Mouse (Mus musculus) stomach, postnatal 0 days (tissue): ENCODE measurements around the gene 1700016K19Rik. TPM values are rescaled to one million over a fixed set of nuclear protein-coding genes. Genes with fewer than 3 reads are reported as not detected.
A peak's percentile ranks its signal among the peaks of the same experiment; 100 is the strongest.

ENCODE experiments used
- ATAC-seq: fragments of 200-750 bp; cut with Nextera tagmentation; 2 replicates; pipeline ENCODE4 v1.8.0; 2017; ENCODE audit not compliant: low FRiP score, low TSS enrichment
- DNase-seq: peaks from one replicate; pipeline ENCODE4 v3.0.0-alpha.2; 2016; ENCODE audit warnings: low spot score
- H3K27ac ChIP-seq: fragments of 300-500 bp; sonication (generic); replicated peaks from 2 replicates; pipeline ENCODE4 v1.5.1; 2014; ENCODE audit warnings: mild to moderate bottlenecking, control low read depth
- H3K27me3 ChIP-seq: fragments of 300-500 bp; sonication (generic); 2 replicates; pipeline ENCODE4 v1.6.1; 2014; ENCODE audit warnings: low read length; ENCODE audit not compliant: control insufficient read depth, insufficient read depth
- H3K36me3 ChIP-seq: fragments of 300-500 bp; sonication (generic); 2 replicates; pipeline ENCODE4 v1.6.1; 2014; ENCODE audit warnings: low read length, mixed read lengths; ENCODE audit not compliant: control insufficient read depth, insufficient read depth
- H3K4me1 ChIP-seq: fragments of 300-500 bp; sonication (generic); replicated peaks from 2 replicates; pipeline ENCODE4 v1.6.1; 2014; ENCODE audit warnings: antibody characterized with exemption; ENCODE audit not compliant: control insufficient read depth, insufficient read depth
- H3K4me2 ChIP-seq: fragments of 300-500 bp; sonication (generic); replicated peaks from 2 replicates; pipeline ENCODE4 v1.6.1; 2014; ENCODE audit warnings: low read depth, mild to moderate bottlenecking, control low read depth, moderate library complexity
- H3K4me3 ChIP-seq: fragments of 300-500 bp; sonication (generic); 2 replicates; pipeline ENCODE4 v1.5.1; 2014; ENCODE audit warnings: low read depth, low read length, control low read depth
- H3K9ac ChIP-seq: fragments of 300-500 bp; sonication (generic); 2 replicates; pipeline ENCODE4 v1.6.1; 2014; ENCODE audit warnings: mild to moderate bottlenecking, low read length, control low read depth, mixed read lengths
- H3K9me3 ChIP-seq: fragments of 300-500 bp; sonication (generic); 2 replicates; pipeline ENCODE4 v1.6.1; 2016; ENCODE audit warnings: low read length; ENCODE audit not compliant: control insufficient read depth
- CTCF ChIP-seq: IDR thresholded peaks from 2 replicates; pipeline ENCODE4 v1.5.1; 2016; ENCODE audit warnings: antibody characterized with exemption, low read depth, mild to moderate bottlenecking, moderate library complexity
- EP300 ChIP-seq: optimal IDR thresholded peaks from 2 replicates; pipeline ENCODE3; 2016; ENCODE audit warnings: antibody characterized with exemption
- WGBS: fragments of 180-500 bp; shearing (Covaris S2); extraction: QIAGEN DNeasy Blood & Tissue Kit; methylation state at CpG from one replicate; pipeline ENCODE4 v1.1.7; 2014; 5-methylcytosine and 5-hydroxymethylcytosine counted together
- polyA plus RNA-seq: library from polyadenylated mRNA; unstranded; fragments of >200 nt; fragmentation: Nextera tagmentation; extraction: Ambion mirVana; gene quantifications from 2 replicates; pipeline ENCODE4 v1.2.1, GENCODE M21; 2015

The 1700016K19Rik gene
- polyA plus RNA-seq, 1 experiment from 2014 or later = 3.7 TPM

DNA sequence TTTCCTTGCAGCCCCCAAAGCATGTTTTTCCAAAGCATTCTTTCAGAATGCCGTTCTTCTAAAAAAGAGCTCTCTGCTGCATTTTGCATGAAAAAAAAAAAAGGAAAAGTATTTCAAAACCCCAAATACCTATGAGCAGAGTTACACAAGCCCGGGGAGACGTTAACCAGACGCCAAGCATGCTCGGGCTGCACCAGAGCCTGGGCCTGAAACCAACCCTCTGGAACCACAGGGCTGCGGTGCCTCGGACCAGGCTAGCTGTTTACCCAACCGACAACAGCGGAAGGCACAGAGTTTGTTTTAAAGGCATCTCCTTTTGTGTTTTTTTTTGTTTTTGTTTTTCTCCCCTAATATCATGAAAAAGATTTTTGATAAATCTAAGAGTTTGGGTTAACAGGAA lies 21.2 kb downstream of the 1700016K19Rik start:
- Histone ChIP-seq H3K9me3 (no peaks in the 10 kb centered on the region), H3K36me3 (peaks cover 7% of the 10 kb centered on the region), H3K27ac (no peak overlapping the region), H3K4me1 (no peaks in the 10 kb centered on the region; the same call in none of the 2 replicates), H3K4me2 (no peak overlapping the region), H3K27me3 (no peaks in the 10 kb centered on the region), H3K4me3 (no peak overlapping the region), H3K9ac (no peak overlapping the region)
- ATAC-seq = no peak
- WGBS = 55% methylated on average over 9 of the region's 9 CpGs
- TF ChIP-seq EP300 (no peak), CTCF (no peak)
- DNase-seq = no peak

DNA sequence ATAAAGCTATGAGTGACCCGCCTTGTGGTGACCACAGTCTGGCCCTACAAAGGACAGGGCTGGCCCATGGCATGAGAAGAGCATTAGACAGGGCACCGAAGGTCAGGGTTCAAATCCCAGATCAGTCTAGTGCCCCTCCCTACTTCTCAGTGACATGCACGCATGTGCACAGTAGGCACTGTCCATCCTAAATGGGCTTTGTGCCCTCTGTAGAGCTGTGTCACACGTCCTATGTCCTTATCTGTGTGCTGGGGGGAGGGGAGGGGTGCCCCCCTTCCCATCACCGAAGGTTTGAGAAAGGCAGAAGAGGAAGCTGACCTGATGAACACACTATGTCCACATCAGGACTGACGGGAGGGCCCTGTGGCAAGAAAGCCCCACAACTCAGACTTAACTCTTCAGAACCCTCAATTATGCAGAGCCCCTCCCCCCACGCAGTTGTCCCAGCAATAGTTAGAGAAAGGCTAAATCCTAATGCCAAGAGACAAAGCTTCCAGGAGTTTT lies 25.4 kb downstream of the 1700016K19Rik start:
- ATAC-seq (no peak), DNase-seq (no peak)
- WGBS = 69% methylated on average over 7 of the region's 7 CpGs
- Histone ChIP-seq H3K4me2 (peak overlapping the region; percentile 83), H3K9ac (peak overlapping the region; percentile 13; the same call in 1 of the 2 replicates), H3K27me3 (no peaks in the 10 kb centered on the region), H3K27ac (no peak overlapping the region), H3K4me1 (peaks cover 5% of the 10 kb centered on the region), H3K4me3 (peak overlapping the region; percentile 92; the same call in 1 of the 2 replicates), H3K36me3 (peaks cover 7% of the 10 kb centered on the region), H3K9me3 (no peaks in the 10 kb centered on the region)
- TF ChIP-seq EP300 (no peak), CTCF (no peak)

DNA sequence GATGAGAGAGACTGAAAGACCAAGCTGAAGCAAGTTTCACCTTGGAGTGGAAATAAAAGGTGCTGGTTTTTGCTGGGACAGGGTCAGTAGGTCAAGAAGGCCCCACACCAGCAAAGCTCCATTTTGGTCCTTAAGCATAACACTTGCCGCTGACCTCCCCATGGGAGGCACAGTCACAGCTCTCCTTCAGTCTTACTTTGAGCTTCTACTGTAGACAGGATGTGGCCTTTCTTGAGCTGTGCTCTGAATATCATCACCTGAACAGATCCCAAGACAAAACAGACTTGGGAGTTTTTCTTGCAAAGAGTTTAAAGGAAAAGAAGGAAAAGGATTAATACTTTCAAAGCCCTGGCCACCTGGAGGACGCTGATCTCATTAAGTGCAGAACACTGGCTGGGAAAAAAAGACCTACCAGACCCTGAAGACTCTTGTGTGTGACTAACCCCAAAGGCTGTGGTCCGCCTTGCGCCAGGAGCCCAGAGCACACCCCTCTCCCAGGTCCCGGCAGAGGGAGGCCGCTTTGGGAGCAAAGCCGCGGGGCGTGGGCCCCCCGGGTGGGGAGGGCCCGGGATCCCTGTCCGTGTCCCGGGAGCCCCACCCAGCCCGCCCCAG lies 26.9 kb downstream of the 1700016K19Rik start:
- WGBS = 6% methylated on average over 9 of the region's 14 CpGs
- no peaks in the 10 kb centered on the region for H3K27me3 ChIP-seq
- no peaks in the 10 kb centered on the region for H3K9me3 ChIP-seq
- H3K36me3 ChIP-seq = peaks cover 6% of the 10 kb centered on the region
- DNase-seq (no peak), ATAC-seq (no peak; the same call in 1 of the 2 replicates)
- H3K9ac ChIP-seq = peak overlapping the region; percentile 90
- peaks cover 5% of the 10 kb centered on the region; the same call in 1 of the 2 replicates for H3K4me1 ChIP-seq
- TF ChIP-seq EP300 (no peak), CTCF (peak; percentile 27; the same call in 1 of the 2 replicates)
- peak overlapping the region; percentile 83 for H3K4me2 ChIP-seq
- H3K4me3 ChIP-seq = peak overlapping the region; percentile 92
- H3K27ac ChIP-seq = peak overlapping the region; percentile 92

DNA sequence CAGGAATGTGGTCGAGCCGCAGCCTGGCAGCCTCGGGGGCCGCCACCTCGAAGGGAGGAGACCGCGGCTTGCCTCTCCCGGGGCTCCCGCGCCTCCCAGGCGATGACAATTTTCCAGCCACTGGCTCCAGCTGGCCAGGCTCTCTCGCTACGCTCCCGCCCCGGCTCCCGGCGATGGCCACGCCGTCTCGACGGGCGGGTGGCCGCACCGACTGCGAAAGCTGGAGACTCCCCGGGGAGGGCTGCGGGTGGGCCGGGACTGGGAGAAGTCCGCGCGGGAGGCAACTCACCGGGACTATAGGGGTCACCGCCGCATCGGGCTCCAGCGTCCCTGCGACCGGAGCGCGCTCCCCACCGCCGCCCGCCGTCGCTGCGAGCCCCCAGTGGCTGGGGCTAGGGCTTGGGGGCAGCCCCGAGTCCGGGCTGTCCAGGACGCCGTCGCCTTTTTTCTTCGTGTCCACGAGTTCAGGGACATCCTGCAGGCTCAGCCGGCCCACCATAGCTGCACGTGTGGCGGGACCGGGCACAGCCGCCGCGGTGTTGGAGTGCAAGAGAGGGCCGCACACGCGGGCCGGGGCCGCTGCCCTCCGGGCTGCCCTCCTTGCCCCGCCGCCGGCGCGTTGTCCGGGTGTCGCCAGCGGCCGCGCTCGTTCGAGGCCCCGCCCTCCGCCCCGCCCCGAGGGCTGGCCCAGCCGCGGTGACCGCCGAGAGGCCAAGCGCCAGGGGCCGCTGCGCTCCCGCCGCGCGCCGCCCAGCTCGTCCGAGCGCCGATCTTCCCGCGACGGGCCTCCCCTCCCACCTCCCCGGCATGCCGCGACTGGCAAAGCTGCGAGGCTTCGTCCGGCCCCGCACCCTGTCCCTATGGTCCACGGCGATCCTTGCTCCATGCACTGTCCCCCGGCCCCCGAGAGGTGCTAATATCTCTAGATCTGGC lies 27.7 kb downstream of the 1700016K19Rik start, which contains the start of gene Rflnb:
Rflnb (minus strand) TSS at position 644 of the 933 bp plus-strand sequence.
- Histone ChIP-seq H3K27me3 (no peaks in the 10 kb centered on the region), H3K9me3 (no peaks in the 10 kb centered on the region), H3K27ac (peak within 1 kb of the TSS; percentile 92), H3K4me1 (peaks cover 5% of the 10 kb centered on the region; the same call in 1 of the 2 replicates), H3K4me2 (peak within 1 kb of the TSS; percentile 83), H3K4me3 (peak within 1 kb of the TSS; percentile 92), H3K9ac (peak within 1 kb of the TSS; percentile 90), H3K36me3 (0 out of 2 replicates have a peak, but pooled peaks cover 2% of the 10 kb centered on the region)
- TF ChIP-seq EP300 = no peak
- TF ChIP-seq CTCF = peak; percentile 64
- DNase-seq (peak; percentile 95), ATAC-seq (peak; percentile 94)
- 0% methylated on average over 75 of the region's 112 CpGs for WGBS

DNA sequence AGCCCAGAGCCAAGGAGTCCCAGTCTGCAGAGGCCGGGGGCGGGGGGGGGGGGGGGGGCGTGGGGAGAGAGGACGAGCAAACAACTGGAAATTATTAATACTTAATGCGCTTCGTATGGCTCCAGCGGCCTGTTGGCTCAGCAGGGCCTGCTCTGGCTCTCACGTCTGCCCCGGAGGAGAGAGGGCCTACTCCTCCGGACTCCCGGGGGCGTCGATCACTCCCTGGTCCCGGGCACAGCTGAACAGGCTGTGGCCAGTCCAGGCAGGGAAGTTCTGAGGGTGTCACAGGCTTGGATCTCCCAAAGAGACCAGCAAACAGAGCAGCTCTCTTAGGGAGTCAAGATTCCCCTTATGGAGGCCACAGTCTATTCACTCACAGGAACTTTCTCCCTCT lies 28.4 kb downstream of the 1700016K19Rik start:
- H3K9ac ChIP-seq = peak overlapping the region; percentile 90
- no peak for TF ChIP-seq EP300
- no peak for TF ChIP-seq CTCF
- no peaks in the 10 kb centered on the region for H3K27me3 ChIP-seq
- H3K4me1 ChIP-seq = peaks cover 5% of the 10 kb centered on the region; the same call in 1 of the 2 replicates
- 4% methylated on average over 10 of the region's 14 CpGs for WGBS
- no peaks in the 10 kb centered on the region for H3K9me3 ChIP-seq
- no peak for DNase-seq
- H3K4me3 ChIP-seq = peak overlapping the region; percentile 92
- 0 out of 2 replicates have a peak, but pooled peaks cover 2% of the 10 kb centered on the region for H3K36me3 ChIP-seq
- peak overlapping the region; percentile 92 for H3K27ac ChIP-seq
- ATAC-seq = peak; percentile 35
- H3K4me2 ChIP-seq = peak overlapping the region; percentile 83
